Mouse (Mus musculus) right cerebral cortex, adult 18-20 months (tissue): ENCODE measurements at regions not wholly inside any gene's neighbourhood (a gene's known extent, or its start where the extent isn't known, plus 50 kb on each side); places are given as distances from the start of the nearest gene placed in this dataset.

ENCODE experiments used
- DNase-seq: peaks from one replicate; pipeline ENCODE4 v3.0.0; 2022; ENCODE audit warnings: mixed read lengths

DNA sequence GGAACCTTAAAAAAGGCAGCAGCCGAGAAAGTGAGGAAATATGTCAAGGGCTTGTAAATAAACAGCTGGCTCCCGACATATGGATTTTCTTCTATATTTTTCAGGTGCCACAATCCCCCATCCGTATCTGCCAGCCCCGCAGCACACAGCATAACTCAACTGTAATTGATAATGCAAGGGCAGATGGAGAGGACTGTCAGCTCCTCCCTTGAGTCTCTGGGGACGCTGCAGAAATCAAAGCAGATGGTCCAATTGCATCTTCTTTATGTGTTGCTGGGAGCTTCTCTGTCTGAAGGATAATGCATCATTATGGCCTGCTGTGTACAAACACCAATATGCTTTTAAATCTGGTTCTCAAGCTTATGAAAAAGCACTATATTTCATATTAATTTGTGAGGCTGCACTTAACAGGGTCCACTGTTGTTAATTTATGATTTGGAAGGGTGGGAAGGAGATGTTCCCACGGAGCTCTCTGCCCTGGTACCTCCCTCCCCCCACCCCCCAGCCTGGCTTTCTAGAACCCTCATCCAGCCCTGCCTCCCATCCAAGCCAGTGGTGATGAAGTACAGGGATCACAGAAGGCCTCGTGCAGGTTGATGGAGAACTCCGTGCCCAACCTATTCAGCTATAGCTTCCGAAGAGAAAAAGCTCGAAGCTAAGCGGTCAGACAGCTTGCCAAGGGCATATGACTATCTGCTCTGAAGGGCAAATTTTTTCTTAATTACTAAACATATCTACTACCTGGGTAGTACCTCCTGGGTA lies 603.7 kb downstream of the Tox3 start:
- DNase-seq, result peak; percentile 5

- no peak for DNase-seq
These were observed 609.5 kb downstream of the Tox3 start for GRCm38 (mm10) chr8:89738657-89739056.

- no peak for DNase-seq
These were observed 610.5 kb downstream of the Tox3 start for GRCm38 (mm10) chr8:89737636-89738035.

- DNase-seq, result no peak
These were observed 620.9 kb downstream of the Tox3 start for GRCm38 (mm10) chr8:89727252-89727651.

DNA sequence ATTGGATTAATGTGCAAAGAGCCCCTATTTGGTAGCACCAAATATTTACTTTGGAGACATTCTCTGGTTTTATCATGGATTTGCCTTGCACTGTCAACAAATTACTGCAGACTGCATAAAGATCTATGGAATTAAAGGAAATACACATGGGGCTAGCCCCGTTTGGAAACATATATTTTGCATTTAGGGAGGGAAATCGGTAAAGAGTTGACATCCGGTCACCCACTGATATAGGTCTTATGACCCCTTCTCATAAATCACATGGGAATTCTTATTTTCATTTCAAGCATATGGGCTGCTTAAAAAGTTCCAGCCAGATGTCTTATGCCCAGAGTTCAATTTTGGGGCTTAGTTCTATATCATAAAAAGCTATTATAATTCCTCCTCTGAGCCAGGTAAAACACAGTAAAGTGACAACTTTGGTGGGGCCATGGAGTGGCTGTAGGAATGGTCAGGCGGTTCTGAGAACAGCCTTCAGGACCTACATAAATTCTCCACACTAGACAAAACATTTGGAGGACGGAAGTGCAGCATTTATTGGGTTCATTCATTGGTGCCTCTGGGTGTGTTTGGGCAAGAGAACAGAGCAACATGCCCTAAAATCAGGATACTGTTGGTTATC lies 626.3 kb downstream of the Tox3 start:
- DNase-seq, result no peak

DNA sequence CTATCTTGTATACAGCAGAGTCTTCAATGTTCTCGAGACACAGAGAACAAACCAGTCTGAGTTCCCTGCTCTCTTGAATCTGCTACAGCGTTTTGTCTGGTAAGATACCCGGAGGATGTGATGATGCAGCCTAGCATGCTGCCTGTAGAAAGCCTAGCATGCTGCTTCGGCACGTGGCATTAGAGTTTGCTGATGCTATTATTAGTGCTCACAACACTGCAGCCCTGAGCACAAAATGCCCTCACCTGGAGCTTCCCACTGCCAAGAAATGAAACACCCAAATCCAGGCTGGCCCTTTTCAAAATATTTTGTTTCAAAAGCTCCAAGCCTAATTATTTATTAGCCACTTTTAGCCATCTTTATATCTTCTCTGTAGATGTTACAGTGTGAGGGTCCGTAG lies 634.3 kb downstream of the Tox3 start:
- no peak for DNase-seq

DNA sequence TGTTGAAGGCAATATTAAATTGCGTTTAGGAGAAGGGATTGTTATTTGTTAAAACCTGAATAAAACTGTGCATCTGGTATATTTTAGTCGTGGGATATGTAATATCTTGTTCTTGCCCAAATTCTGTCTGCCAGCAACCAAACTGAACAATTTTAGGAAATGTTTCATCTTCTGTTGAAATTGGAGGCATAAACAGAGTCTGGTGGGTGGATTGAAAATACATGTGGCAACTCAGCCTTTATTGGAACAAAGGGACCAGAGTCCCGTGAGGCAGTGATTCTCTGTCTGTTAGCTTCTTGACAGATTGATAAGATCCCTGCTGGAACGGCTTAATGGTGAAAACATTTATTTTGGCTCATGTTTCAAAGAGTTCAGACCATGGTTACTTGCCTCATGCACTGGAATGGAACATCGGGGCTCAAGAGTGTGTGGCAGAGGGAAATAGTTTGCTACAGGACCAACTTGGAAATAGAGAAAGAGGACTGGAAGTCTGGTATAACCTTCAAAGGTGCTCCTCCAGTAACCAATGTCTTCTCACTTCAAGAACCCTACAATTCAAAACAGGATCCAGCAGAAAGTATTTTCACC lies 640.7 kb downstream of the Tox3 start:
- DNase-seq, result no peak

DNA sequence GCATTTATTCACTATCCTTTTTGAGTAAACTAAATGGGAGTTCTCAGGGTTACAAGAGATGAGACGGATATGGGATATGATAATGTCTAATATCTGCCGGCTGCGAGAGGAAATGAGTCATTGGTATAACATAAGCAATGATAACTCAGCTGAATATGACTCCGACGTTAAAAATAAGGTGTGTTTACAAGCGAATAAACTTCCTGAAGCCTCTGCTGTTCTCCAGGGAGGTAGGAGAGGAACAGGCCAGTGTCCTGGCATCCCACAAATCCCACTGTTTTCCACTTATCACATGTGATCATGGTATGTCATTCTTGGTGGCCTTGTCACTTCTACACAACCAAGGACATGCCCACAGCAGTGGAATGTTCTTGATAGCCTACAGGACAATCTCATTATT lies 641.7 kb upstream of the Sall1 start:
- no peak for DNase-seq

DNA sequence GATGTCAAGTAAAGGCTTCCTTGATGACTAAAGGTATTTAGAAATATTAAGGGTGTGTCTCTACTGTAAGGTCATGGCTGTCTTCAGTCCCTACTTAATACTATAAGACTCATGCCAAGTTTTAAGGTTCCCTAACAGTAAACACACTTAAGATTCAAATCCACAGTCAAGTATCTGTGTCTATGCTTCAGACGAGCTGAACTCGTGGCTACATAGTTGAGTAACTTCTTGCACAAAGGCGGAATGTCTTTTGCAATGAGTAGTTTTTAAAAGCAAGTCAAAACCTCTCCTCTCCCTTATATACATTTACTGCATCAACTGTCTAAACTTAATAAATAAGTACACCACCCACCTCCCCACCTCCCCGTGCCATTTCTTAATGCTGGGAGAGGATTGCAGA lies 637.0 kb upstream of the Sall1 start:
- DNase-seq, result no peak

GRCm38 (mm10) chr8:89680341-89680740 lies 636.4 kb upstream of the Sall1 start:
- DNase-seq, result no peak

DNA sequence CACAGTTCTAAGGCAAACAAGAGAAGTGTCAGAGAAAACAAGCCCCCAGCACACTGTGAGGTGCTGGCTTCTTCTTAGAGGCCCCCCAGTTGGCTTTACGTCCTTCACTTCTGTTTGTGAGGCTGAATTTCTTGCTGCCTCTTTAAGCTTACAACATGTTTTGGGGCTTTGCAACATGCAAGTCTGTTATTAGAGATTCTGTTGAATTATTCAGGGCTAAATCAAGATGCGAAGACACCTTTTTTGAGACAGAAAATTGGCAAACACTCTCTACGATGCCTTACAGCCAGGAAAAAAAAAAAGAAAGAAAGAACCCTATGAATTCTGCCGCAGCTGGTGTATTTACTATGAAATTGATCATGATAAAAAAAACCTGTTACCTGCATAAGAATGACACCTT lies 635.6 kb upstream of the Sall1 start:
- no peak for DNase-seq

GRCm38 (mm10) chr8:89677266-89677665 lies 633.3 kb upstream of the Sall1 start:
- no peak for DNase-seq

- DNase-seq, result no peak
These were observed 629.9 kb upstream of the Sall1 start for GRCm38 (mm10) chr8:89673911-89674310.

DNA sequence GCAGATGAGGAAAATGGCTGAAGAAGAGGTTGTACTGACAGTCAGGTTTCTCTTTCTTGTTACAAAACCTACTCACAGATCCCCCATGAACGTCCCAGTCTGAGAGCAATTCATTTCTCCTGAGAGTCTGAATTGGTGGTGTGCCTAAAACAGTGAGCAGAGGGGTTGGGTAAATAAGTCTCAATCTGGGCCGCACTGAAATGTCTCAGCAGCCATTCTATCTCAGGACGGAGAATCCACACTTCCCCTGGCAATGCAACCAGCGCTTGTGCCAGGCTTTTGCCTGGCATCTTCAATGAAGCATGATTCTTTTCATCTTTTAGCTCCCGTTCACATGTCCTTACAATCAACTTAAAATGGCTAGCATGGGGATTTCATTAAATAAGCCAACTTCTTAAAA lies 628.7 kb upstream of the Sall1 start:
- DNase-seq, result no peak

- DNase-seq, result no peak
These were observed 621.1 kb upstream of the Sall1 start for GRCm38 (mm10) chr8:89664911-89665689.

GRCm38 (mm10) chr8:89663859-89664258 lies 619.9 kb upstream of the Sall1 start:
- DNase-seq, result no peak

DNA sequence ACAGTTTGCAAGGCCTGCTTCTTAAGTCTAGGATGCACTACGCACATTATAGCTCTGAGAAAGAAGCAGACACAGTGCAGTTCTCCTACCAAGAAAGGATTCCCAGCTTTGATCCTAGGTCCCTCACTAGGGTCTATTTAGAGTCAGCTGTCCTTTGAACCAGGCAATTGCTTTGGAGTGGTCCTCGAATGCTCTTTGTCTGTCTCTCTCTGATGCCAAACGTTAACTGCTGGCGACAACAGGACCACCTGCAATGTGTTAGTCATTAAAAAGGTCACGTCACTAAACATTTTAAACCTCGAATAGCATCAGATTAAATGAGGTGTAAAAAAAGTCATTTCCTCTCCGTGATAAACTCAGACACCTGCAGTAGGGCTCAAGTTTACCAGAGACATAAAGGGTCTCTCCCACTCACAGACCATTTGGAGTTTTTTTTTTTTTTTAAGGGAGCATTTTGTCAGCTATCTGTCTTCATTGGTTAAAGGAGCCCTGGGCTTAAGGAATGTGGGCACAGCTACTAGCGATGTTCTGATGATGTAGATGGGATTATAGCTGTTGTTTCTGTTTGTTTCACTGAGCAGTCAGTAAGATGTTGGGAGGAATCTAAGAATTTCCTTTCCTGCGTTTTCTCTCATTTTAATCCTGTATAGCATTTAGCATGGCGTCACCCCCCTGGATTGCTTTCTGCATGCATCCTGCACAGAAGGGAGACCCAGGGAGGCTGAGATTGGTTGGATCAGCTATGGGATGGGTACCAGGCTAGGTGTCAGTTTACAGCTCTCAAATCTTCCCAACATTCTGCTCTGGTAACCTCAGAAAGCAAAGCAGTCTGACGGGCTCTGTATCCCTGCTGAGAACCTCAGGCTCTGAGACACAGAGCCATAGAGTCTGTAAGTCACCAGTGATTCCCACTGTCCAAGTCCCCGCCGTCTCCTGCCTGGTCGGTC lies 615.3 kb upstream of the Sall1 start:
- DNase-seq, result no peak

DNA sequence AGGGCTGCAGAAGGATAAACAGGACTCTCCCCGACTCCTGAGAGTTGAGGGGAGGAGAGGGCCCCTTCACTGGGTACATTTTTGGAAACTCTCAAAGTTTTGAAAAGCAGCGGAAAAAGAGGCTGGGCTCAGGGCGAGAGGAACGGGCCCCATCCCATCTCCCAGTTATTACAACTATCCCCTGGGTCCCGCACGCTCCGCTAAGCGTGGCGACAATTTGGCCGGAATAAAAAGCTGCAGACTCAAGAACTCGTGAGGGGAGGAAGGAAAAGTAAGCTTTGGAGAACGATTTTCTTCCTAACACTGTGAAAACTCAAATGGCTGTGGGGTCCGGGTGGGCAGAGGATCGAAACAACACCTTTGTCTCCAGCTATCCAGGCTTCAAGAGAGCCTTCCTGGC lies 611.4 kb upstream of the Sall1 start:
- DNase-seq, result no peak

DNA sequence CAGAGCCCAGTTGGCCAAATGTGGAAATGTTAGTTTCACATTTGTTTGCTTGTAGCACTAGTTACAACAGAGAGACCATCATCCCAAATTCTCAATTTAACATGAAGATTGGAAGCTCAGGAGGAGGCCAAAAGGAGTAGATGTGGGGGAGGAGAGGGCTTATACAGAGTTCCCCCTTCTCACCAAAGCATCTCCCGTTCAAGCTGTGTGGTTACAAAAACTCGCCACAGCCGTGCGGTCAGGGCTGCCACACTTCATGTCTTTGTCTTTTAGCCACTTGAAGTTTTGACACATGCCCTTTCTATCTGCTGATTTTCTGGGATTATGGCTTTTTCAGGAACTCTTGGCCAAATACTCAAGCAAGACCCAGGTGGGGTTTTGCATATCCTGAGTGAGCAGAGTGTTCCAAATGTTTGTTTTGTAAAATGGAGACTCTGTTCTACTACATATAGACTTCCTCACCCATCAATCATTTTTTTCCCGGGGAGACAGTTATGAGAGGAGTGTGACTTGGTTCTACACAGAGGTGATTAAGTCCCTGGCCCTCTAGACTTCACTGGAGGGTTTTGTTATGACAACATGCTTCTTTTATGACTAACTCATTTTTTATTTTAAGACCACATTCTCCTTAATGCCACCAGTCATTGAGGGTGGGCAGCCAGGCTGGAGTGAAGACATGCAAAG lies 605.4 kb upstream of the Sall1 start:
- DNase-seq, result no peak

DNA sequence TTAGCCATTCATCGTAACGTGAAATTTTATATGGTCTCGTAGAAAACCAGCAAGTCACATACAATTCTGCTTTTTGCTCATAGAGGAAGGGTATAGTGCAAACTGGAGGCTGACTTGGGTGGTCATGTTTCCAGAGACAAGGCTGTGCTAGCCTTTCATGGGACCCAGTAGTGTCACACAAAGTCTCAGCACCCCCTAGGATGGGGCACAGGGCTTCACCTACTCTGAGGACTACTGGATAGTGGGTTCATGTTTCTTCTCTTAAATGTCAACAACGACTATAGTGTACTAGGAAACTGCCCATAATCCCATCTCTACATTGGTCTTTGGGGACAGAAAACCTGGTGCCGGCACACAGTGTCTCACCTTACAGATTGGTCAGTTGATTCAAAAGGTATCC lies 603.0 kb upstream of the Sall1 start:
- DNase-seq, result no peak

- no peak for DNase-seq
These were observed 597.4 kb upstream of the Sall1 start for GRCm38 (mm10) chr8:89641339-89641738.

DNA sequence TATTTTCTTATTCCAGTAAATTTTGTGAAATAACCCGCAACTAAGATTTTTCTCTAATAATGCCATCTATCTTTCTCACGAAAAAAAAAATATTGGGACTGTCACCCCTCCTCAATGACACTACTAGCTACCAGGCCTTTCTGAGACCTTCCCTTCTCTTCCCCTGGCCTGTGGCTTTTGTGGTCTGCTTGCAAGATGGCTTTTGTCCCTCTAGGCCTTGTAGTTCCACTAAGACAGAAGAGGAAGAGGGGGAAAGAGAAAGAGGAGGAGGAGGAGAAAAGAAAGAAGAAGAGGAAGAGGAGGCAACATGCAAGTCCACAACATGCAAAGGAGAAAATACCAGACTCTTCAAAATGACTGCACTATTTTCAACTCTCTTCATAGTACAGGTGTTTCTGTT lies 590.9 kb upstream of the Sall1 start:
- DNase-seq, result no peak
